Mouse (Mus musculus): ENCODE measurements at regions not wholly inside any gene's neighbourhood (a gene's known extent, or its start where the extent isn't known, plus 50 kb on each side); places are given as distances from the start of the nearest gene placed in this dataset.

DNA sequence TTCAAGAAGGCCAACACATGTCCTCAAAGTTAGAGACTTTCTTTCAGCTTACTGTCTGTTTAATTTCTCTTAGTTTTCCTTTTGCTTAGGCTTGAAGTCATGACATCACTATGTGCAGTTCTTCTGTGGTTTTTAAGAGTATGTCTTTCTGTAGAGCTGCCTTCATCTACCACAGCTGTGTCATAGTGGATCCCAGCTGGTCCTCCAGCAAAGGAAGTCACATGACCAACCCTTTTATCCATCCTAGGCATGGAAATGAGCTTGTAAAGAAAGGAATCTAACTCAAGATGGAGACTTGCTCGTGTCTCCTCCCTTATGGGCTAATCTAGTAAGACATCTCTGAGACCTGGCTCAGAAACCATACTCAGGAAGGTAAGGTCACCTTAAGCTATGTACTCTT is 886.7 kb upstream of the Tenm2 start:
- DNase-seq (ENCODE audit: low spot score), result no peak
- H3K27ac ChIP-seq, result no peak overlapping the region
- no peak overlapping the region for H3K4me3 ChIP-seq
- no peaks in the 10 kb centered on the region for H3K36me3 ChIP-seq
- H3K27me3 ChIP-seq (ENCODE audit: insufficient read depth, poor library complexity, severe bottlenecking), result no peaks in the 10 kb centered on the region
- H3K4me1 ChIP-seq (replicated peaks), result peaks cover 7% of the 10 kb centered on the region
- no peaks in the 10 kb centered on the region for H3K9me3 ChIP-seq
- 73% methylated on average over 1 of the region's 1 CpGs for WGBS

DNA sequence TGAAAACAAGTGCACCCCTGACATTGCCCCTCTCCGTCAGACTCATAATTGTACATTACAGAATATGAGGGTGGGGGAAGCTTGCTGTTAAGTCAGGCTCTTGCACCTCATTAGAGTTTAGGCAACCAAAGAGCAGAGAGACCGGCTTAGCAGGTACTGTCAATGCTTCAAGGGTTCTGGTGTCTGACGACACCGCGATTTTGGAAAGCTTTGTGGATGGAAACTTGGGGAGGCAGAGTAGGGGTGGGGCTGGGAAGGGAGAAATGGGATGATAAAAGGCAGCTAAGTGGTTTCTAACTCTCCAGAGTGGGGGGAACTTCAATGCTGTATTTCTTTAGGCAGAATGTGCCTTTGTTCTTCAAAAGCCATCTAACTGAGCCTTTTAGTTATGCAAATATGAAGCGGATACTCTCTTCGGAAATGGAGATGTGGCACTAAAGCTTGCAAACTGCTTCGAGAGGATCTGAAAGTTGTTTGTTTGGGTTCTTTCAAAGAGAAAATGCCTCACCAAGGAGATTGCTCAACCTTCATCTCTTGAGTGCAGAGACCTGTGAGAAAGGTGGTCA is 885.4 kb upstream of the Tenm2 start:
- 19% methylated on average over 8 of the region's 8 CpGs for WGBS
- no peak overlapping the region for H3K27ac ChIP-seq
- no peak for DNase-seq (ENCODE audit: low spot score)
- H3K27me3 ChIP-seq (ENCODE audit: insufficient read depth, poor library complexity, severe bottlenecking), result no peaks in the 10 kb centered on the region
- H3K4me1 ChIP-seq (replicated peaks), result peaks cover 4% of the 10 kb centered on the region; the same call in 1 of the 2 replicates
- H3K36me3 ChIP-seq, result no peaks in the 10 kb centered on the region
- no peak overlapping the region for H3K4me3 ChIP-seq
- H3K9me3 ChIP-seq, result no peaks in the 10 kb centered on the region

DNA sequence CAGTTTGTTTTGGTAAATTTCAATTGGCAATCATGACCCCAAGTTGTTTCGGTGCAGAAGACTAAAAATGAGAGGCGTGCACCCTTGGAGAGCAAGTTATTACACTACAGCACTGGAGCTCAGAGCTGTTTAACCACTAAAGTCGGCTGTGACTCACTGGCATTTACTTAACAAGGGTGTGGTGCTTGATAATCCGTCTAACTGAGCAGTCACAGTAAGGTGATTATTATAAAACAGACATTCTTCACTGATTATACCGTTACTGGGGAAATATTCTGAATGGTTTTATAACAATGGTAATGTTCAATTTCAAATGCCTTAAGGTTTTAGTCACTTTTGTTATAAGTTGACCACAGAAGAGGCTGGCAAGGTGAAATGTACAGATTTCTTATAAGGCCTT is 882.0 kb upstream of the Tenm2 start:
- H3K36me3 ChIP-seq, result no peaks in the 10 kb centered on the region
- H3K27ac ChIP-seq, result no peak overlapping the region
- DNase-seq (ENCODE audit: low spot score), result no peak
- WGBS, result 88% methylated on average over 5 of the region's 5 CpGs
- no peaks in the 10 kb centered on the region for H3K9me3 ChIP-seq
- peaks cover 4% of the 10 kb centered on the region; the same call in 1 of the 2 replicates for H3K4me1 ChIP-seq (replicated peaks)
- no peak overlapping the region for H3K4me3 ChIP-seq
- no peaks in the 10 kb centered on the region for H3K27me3 ChIP-seq (ENCODE audit: insufficient read depth, poor library complexity, severe bottlenecking)

DNA sequence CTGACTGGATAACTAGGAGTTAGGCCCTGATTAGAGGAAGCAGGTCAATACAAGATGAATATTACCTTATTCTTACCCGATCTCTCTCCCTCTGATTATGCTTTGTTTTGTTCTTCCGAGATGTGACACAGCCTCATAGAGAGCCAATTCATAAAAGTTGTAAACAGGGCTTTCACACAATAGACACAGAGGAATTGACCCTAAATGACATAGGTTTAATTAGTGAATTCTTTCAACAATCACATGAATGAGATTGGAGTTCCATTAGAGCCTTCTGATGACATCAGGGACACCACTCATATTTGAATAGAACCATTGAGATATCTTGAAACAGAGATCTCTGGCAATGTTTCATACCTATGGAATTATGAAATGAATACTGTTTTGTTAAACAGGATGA is 856.4 kb upstream of the Tenm2 start:
- no peaks in the 10 kb centered on the region for H3K9me3 ChIP-seq
- DNase-seq (ENCODE audit: low spot score), result no peak
- H3K27ac ChIP-seq, result no peak overlapping the region
- no peaks in the 10 kb centered on the region for H3K36me3 ChIP-seq
- no peaks in the 10 kb centered on the region for H3K4me1 ChIP-seq (replicated peaks)
- 83% methylated on average over 2 of the region's 2 CpGs for WGBS
- H3K27me3 ChIP-seq (ENCODE audit: insufficient read depth, poor library complexity, severe bottlenecking), result no peaks in the 10 kb centered on the region
- H3K4me3 ChIP-seq, result no peak overlapping the region

DNA sequence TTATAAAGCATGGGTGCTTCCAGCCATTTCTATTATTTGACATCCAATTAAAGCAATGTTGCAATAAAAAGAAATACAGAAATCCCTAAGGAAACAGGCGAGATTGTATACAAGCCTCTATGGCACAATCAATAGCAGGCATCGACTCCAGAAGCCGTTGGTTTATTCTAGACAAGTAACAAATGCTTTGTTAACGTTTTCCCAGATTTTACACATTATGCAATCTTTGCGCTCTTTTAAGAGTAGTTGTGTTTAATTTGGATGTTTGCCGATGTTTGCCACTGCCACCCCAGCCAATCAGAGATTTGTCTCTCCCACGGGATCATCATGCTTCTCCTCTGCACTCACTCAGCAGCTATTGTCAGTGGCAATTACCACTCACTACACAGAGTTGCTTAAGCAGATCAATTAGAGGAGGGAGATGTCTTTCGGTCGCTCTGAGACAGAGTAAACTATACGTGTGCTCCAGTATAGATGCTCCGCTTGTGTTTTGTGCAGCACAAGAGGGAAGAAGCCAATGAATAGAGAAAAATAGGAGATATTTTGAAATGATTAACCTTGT is 839.5 kb upstream of the Tenm2 start:
- no peaks in the 10 kb centered on the region for H3K36me3 ChIP-seq
- no peaks in the 10 kb centered on the region for H3K4me1 ChIP-seq (replicated peaks)
- no peaks in the 10 kb centered on the region for H3K27me3 ChIP-seq (ENCODE audit: insufficient read depth, poor library complexity, severe bottlenecking)
- DNase-seq (ENCODE audit: low spot score), result no peak
- no peak overlapping the region for H3K27ac ChIP-seq
- no peaks in the 10 kb centered on the region for H3K9me3 ChIP-seq
- 82% methylated on average over 11 of the region's 11 CpGs for WGBS
- H3K4me3 ChIP-seq, result no peak overlapping the region

DNA sequence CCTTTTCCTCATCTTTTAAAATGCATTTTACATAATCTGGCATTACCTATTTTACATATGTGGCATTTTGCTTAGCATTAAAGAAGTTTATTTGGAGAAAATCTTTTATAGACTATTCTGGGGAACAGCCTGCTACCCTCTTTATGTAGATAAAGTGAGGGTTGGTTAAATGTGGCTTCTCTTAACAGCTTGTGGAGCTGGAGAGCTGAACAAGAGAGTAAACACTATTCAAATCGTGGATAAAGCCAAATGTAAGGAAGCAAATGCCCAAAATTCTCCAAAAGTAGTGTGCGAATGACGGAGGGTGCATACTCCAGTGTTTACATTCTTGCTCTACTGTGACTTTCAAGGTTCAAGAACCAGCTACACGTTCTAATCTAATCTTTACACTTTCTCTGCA is 833.9 kb upstream of the Tenm2 start:
- H3K27me3 ChIP-seq (ENCODE audit: insufficient read depth, poor library complexity, severe bottlenecking), result peaks cover 9% of the 10 kb centered on the region; the same call in 1 of the 2 replicates
- no peaks in the 10 kb centered on the region for H3K36me3 ChIP-seq
- no peak overlapping the region for H3K27ac ChIP-seq
- no peak for DNase-seq (ENCODE audit: low spot score)
- no peaks in the 10 kb centered on the region; the same call in 1 of the 2 replicates for H3K4me1 ChIP-seq (replicated peaks)
- 72% methylated on average over 4 of the region's 4 CpGs for WGBS
- H3K9me3 ChIP-seq, result no peaks in the 10 kb centered on the region
- H3K4me3 ChIP-seq, result no peak overlapping the region

DNA sequence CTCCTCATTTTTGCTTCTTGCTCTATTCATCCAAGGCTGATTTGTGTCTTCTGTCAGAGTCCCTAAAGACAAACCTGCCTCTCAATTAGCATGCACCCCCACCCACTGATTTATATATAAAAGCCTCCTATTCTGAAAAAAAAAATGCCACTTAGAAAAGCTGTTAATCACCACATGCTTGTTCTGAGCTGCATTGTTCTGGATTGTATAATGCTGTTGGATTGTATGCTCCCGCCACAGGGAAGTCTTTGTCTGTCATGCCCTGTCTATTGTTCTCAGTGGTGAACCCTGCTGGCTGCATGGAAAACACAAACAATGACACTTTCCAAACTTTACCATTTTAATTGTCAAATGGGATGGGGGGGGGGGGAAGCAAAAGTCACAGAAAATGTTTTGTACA is 831.9 kb upstream of the Tenm2 start:
- peak; percentile 22 for DNase-seq (ENCODE audit: low spot score)
- Histone ChIP-seq H3K27me3 (ENCODE audit: insufficient read depth, poor library complexity, severe bottlenecking) (peaks cover 9% of the 10 kb centered on the region; the same call in 1 of the 2 replicates), H3K36me3 (no peaks in the 10 kb centered on the region), H3K9me3 (no peaks in the 10 kb centered on the region), H3K4me3 (no peak overlapping the region), H3K4me1 (replicated peaks) (no peaks in the 10 kb centered on the region; the same call in 1 of the 2 replicates), H3K27ac (no peak overlapping the region)
- 23% methylated on average over 1 of the region's 1 CpGs for WGBS

DNA sequence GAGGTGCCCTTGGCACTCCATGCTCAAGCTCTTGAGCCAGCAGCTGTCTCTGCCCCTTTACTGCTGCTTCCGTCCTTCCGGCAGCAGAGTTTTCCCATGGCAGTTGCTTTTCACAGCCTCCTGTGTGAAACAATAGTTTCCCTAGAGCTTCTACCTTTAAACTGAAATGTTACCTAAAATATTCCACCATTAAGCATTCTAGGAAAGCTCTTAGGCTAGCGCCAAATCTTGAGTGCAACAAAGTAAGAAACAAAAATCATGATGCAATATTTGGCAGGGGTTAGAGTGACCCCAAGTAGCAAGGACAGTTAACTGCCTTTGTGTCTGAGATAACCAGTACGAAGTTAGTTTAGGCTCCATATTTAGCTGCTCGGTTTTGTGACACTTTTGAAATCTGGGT is 830.3 kb upstream of the Tenm2 start:
- H3K27ac ChIP-seq, result no peak overlapping the region
- H3K27me3 ChIP-seq (ENCODE audit: insufficient read depth, poor library complexity, severe bottlenecking), result peaks cover 9% of the 10 kb centered on the region; the same call in 1 of the 2 replicates
- no peak overlapping the region for H3K4me3 ChIP-seq
- 83% methylated on average over 5 of the region's 5 CpGs for WGBS
- no peak for DNase-seq (ENCODE audit: low spot score)
- H3K36me3 ChIP-seq, result no peaks in the 10 kb centered on the region
- no peaks in the 10 kb centered on the region for H3K9me3 ChIP-seq
- no peaks in the 10 kb centered on the region; the same call in 1 of the 2 replicates for H3K4me1 ChIP-seq (replicated peaks)

DNA sequence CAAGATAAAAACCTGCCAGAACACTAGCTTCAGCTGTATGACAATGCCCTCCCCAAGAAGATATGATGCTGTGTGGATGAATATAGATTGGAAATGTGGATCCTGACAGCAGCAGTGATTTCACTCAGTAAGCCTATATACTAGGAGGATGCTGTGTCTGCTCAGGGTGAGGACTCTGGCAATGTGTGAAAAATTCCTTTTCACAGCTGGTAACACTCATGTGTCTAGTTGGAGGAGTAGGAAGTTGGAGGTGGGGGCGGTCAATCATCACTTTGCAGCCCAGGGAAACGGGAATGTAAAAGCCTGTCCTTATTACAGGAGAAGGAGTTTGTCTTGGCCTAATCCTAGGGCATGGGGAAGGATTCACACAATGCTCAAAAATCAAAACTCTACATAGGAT is 824.3 kb upstream of the Tenm2 start:
- 80% methylated on average over 2 of the region's 2 CpGs for WGBS
- DNase-seq (ENCODE audit: low spot score), result no peak
- no peak overlapping the region for H3K4me3 ChIP-seq
- no peaks in the 10 kb centered on the region for H3K9me3 ChIP-seq
- H3K4me1 ChIP-seq (replicated peaks), result no peaks in the 10 kb centered on the region
- H3K27ac ChIP-seq, result no peak overlapping the region
- no peaks in the 10 kb centered on the region for H3K27me3 ChIP-seq (ENCODE audit: insufficient read depth, poor library complexity, severe bottlenecking)
- no peaks in the 10 kb centered on the region for H3K36me3 ChIP-seq

DNA sequence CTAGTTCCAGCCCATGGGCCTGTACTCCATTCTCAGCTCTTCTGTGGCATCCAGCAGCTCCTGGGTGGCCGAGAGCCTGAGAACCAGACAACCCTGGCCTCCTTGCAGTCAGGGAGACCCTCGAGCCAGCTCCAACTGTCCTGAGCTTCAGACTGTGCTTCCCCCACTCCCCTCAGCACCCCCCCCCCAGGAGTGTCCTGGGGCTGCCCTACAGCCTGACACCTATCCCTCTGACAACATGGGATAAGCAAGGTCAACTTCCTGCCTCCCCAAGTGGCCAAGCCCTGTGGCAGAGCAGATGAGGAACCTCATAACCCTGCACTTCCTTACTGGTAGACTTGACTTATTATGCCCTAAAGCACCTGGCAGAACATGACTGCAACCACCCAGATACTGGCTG is 823.1 kb upstream of the Tenm2 start:
- Histone ChIP-seq H3K4me1 (replicated peaks) (no peaks in the 10 kb centered on the region), H3K9me3 (no peaks in the 10 kb centered on the region), H3K36me3 (no peaks in the 10 kb centered on the region), H3K27me3 (ENCODE audit: insufficient read depth, poor library complexity, severe bottlenecking) (no peaks in the 10 kb centered on the region), H3K4me3 (no peak overlapping the region), H3K27ac (no peak overlapping the region)
- WGBS, result 78% methylated on average over 2 of the region's 2 CpGs
- DNase-seq (ENCODE audit: low spot score), result no peak

DNA sequence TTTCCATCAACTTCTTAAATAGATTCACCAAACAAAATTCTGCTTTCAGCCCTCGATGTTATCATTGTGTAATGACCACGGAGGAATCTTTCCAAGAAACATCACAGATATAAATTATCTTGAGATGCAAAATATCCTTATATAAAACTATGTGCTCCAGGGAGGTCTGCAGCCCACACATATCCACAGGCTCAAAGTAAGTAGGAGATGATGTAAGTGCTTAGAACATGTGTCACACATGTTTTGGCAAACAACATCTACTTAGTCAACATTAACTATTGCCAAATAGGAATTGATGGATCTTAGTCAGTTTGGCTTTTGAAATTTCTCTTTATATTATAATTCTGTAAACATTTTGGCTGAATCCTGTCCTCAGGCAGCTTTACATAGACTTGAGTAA is 800.8 kb upstream of the Tenm2 start:
- no peak overlapping the region for H3K4me3 ChIP-seq
- H3K4me1 ChIP-seq (replicated peaks), result no peaks in the 10 kb centered on the region
- 92% methylated on average over 2 of the region's 2 CpGs for WGBS
- H3K36me3 ChIP-seq, result no peaks in the 10 kb centered on the region
- H3K27me3 ChIP-seq (ENCODE audit: insufficient read depth, poor library complexity, severe bottlenecking), result no peaks in the 10 kb centered on the region
- DNase-seq (ENCODE audit: low spot score), result no peak
- no peaks in the 10 kb centered on the region for H3K9me3 ChIP-seq
- H3K27ac ChIP-seq, result no peak overlapping the region

DNA sequence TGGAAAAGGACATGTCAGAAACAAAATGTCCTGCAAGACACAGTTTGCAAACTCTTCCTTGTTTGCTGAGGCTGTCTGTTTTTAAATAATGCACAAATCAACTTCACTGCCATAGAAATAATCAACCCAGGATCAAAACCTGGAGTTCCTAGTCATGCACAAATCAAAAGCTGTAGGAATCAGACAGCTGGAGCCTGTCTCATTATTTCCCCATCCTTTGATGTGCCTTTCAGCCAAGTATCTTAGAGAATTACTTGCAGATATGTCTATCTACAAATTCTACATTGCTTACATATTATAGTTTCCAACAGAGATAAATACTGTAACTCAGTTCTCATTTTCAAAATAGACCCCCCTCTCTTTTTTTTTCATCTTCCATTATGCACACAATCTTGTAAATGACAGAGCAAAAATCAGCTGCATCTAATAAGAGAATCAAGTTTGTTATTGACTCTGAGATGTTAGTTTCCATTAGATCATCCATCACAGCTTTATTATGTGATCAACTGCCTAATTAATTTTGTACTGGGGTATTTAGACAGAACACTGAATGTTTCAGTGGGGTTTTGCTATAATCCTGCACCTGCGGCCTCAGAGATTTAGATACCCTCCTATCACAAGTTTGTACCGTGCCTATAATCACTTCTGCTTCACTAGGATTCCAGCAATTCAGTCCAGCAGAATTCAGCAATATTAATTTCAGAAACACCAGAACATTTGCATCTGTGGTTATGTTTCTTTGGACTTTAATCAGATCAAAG is 798.9 kb upstream of the Tenm2 start:
- no peak overlapping the region for H3K27ac ChIP-seq
- H3K4me3 ChIP-seq, result no peak overlapping the region
- H3K27me3 ChIP-seq (ENCODE audit: insufficient read depth, poor library complexity, severe bottlenecking), result no peaks in the 10 kb centered on the region
- H3K4me1 ChIP-seq (replicated peaks), result no peaks in the 10 kb centered on the region
- H3K36me3 ChIP-seq, result no peaks in the 10 kb centered on the region
- 85% methylated on average over 2 of the region's 2 CpGs for WGBS
- no peak for DNase-seq (ENCODE audit: low spot score)
- no peaks in the 10 kb centered on the region for H3K9me3 ChIP-seq

DNA sequence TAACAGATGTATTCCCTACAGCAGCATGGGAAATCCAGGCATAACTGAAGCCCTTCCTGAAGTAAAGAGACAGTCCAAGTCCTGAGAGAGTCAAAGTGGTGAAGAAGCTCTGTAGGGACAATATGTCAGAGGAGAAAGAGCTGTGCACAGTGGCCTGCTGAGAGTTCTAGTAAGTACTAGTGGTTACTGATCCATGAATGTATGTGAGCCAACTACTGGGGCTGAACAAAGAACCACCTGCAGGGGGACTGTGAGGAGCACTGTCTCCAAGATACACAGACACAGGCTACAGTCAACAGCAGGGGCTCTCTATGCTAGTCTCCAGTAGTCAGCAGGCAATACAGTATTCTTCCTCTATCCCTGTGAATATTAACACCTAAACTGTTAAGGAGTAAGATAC is 785.9 kb upstream of the Tenm2 start:
- no peaks in the 10 kb centered on the region; the same call in 1 of the 2 replicates for H3K4me1 ChIP-seq (replicated peaks)
- H3K27me3 ChIP-seq (ENCODE audit: insufficient read depth, poor library complexity, severe bottlenecking), result no peaks in the 10 kb centered on the region
- H3K9me3 ChIP-seq, result no peaks in the 10 kb centered on the region
- no peak overlapping the region for H3K4me3 ChIP-seq
- no peaks in the 10 kb centered on the region for H3K36me3 ChIP-seq
- no peak overlapping the region for H3K27ac ChIP-seq
- DNase-seq (ENCODE audit: low spot score), result no peak

Data from hindbrain, embryonic 10.5 days (tissue).